Mouse (Mus musculus) lung, postnatal 36 days (tissue): ENCODE measurements around the gene Eid3.

Source experiments
- DNase-seq: peaks from one replicate; pipeline ENCODE4 v3.0.0; 2022; ENCODE audit warnings: mixed read lengths

The Eid3 gene

GRCm38 (mm10) chr10:82866356-82866755 lies at the start of gene Eid3:
TSS of gene Eid3 (plus strand) at chr10:82866626.
- no peak for DNase-seq

- DNase-seq: no peak
These were observed 48.9 kb upstream of the Eid3 start for GRCm38 (mm10) chr10:82817514-82817913.

GRCm38 (mm10) chr10:82817936-82818335 lies 48.5 kb upstream of the Eid3 start:
- no peak for DNase-seq

GRCm38 (mm10) chr10:82818661-82819060 lies 47.8 kb upstream of the Eid3 start:
- DNase-seq: no peak

GRCm38 (mm10) chr10:82823108-82823778 lies 43.2 kb upstream of the Eid3 start:
- no peak for DNase-seq

GRCm38 (mm10) chr10:82823779-82824177 lies 42.6 kb upstream of the Eid3 start:
- no peak for DNase-seq

- no peak for DNase-seq
These were observed 41.9 kb upstream of the Eid3 start for GRCm38 (mm10) chr10:82824541-82824940.

- DNase-seq: no peak
These were observed 39.9 kb upstream of the Eid3 start for GRCm38 (mm10) chr10:82826516-82826915.

GRCm38 (mm10) chr10:82833926-82834325 lies 32.5 kb upstream of the Eid3 start, which contains the start of gene Txnrd1:
TSS of gene Txnrd1 (plus strand) at chr10:82833951.
- no peak for DNase-seq

GRCm38 (mm10) chr10:82835898-82836297 lies 30.5 kb upstream of the Eid3 start:
- DNase-seq: no peak

GRCm38 (mm10) chr10:82838390-82838789 lies 28.0 kb upstream of the Eid3 start:
- DNase-seq: no peak

- no peak for DNase-seq
These were observed 22.3 kb upstream of the Eid3 start for GRCm38 (mm10) chr10:82844090-82844489.

GRCm38 (mm10) chr10:82844731-82845130 lies 21.7 kb upstream of the Eid3 start:
- no peak for DNase-seq

GRCm38 (mm10) chr10:82847821-82848459 lies 18.5 kb upstream of the Eid3 start:
- no peak for DNase-seq

- DNase-seq: no peak
These were observed 16.6 kb upstream of the Eid3 start for GRCm38 (mm10) chr10:82849686-82850353.

- DNase-seq: no peak
These were observed 16.1 kb upstream of the Eid3 start for GRCm38 (mm10) chr10:82850354-82850752.

- no peak for DNase-seq
These were observed 14.7 kb upstream of the Eid3 start for GRCm38 (mm10) chr10:82851751-82852150.

GRCm38 (mm10) chr10:82858032-82858680 lies 8.3 kb upstream of the Eid3 start:
- DNase-seq: peak; percentile 24

- DNase-seq: peak; percentile 95
These were observed 7.5 kb upstream of the Eid3 start for GRCm38 (mm10) chr10:82858691-82859532.

GRCm38 (mm10) chr10:82859533-82859915 lies 6.9 kb upstream of the Eid3 start:
- DNase-seq: peak; percentile 53

- DNase-seq: peak; percentile 77
These were observed 6.1 kb upstream of the Eid3 start for GRCm38 (mm10) chr10:82860181-82860928.

- DNase-seq: no peak
These were observed 5.5 kb upstream of the Eid3 start for GRCm38 (mm10) chr10:82860929-82861315.
